Mouse (Mus musculus): ENCODE measurements around the gene Herc2.

GRCm38 (mm10) chr7:56203286-56203685 lies 153.3 kb downstream of the Herc2 start:
- TF ChIP-seq CTCF (IDR thresholded peaks at IDR 0.05; ENCODE audit: low read depth) (no peak), EP300 (IDR thresholded peaks at IDR 0.05; ENCODE audit: low read depth) (no peak)

Measured in liver, postnatal 0 days (tissue).